17 mouse cellular contexts compared by ENCODE assay signal in genomic region chr9:105252349-105253041, GRCm38 (mm10).
DNase-seq lines count a peak whose midpoint lies in the region; ATAC-seq lines count a peak whose summit lies in the region.
"Had no signal": no experiment of that assay in that cellular context is flagged by ENCODE, and none has a peak within 500 bp of the region (broad histone marks: within the 10 kb centered on the region; RNA-seq: fewer than 3 reads in every experiment).

No protein-coding gene starts in this region.

- DNase-seq in left cerebral cortex, adult 11 months (ENCODE audit: low spot score), result peak; percentile 12
- DNase-seq in left cerebral cortex, postnatal 4 days, result no peak
- DNase-seq in brain, adult 2 months (ENCODE audit: low read depth, low spot score), result peak; percentile 65
- peak; percentile 7 to 13 for DNase-seq in layer of hippocampus, postnatal 36 days
- DNase-seq in testis, postnatal 10 days (ENCODE audit: low spot score), result no peak
- no peak for DNase-seq in kidney, postnatal 4 days
- DNase-seq: cerebellum, postnatal 14 days; heart, postnatal 36 days; kidney, postnatal 10 days; lung, postnatal 14 days; thymus, postnatal 4 days had no signal

- H3K27ac ChIP-seq in hindbrain, embryonic 15.5 days (replicated peaks), result 0 out of 2 replicates have a peak overlapping the region, but pooled peaks have one; percentile 30
- H3K27ac ChIP-seq: forebrain, embryonic 12.5 days; heart, embryonic 13.5 days; limb, embryonic 15.5 days had no signal

- intact Hi-C loops in left cerebral cortex, postnatal 4 days (cut with DNase I), result no loop called here

- H3K36me3 ChIP-seq in hindbrain, embryonic 15.5 days, result no peaks in the 10 kb centered on the region
- H3K36me3 ChIP-seq: forebrain, embryonic 12.5 days; heart, embryonic 13.5 days; limb, embryonic 15.5 days had no signal

- H3K9ac ChIP-seq in hindbrain, embryonic 15.5 days, result no peak overlapping the region
- H3K9ac ChIP-seq: forebrain, embryonic 12.5 days; heart, embryonic 13.5 days; limb, embryonic 15.5 days had no signal

- ATAC-seq in hindbrain, embryonic 15.5 days (ENCODE audit: low FRiP score, low read depth), result no peak; the same call in 1 of the 2 replicates
- ATAC-seq: intestine, postnatal 0 days had no signal

- no peaks in the 10 kb centered on the region for H3K27me3 ChIP-seq in hindbrain, embryonic 15.5 days
- H3K27me3 ChIP-seq: forebrain, embryonic 12.5 days; heart, embryonic 13.5 days; limb, embryonic 15.5 days; megakaryocyte, embryonic 14.5 days had no signal

- no peaks in the 10 kb centered on the region for H3K9me3 ChIP-seq in hindbrain, embryonic 15.5 days
- H3K9me3 ChIP-seq: heart, embryonic 13.5 days; limb, embryonic 15.5 days had no signal

- H3K4me1 ChIP-seq in hindbrain, embryonic 15.5 days (replicated peaks), result peaks cover 8% of the 10 kb centered on the region; the same call in 1 of the 2 replicates
- H3K4me1 ChIP-seq: heart, embryonic 13.5 days; limb, embryonic 15.5 days; megakaryocyte, embryonic 14.5 days had no signal

- no peak overlapping the region for H3K4me2 ChIP-seq in hindbrain, embryonic 15.5 days
- H3K4me2 ChIP-seq: forebrain, embryonic 12.5 days; heart, embryonic 13.5 days; limb, embryonic 15.5 days had no signal

- WGBS in hindbrain, embryonic 15.5 days, result 47% methylated on average over 4 of the region's 4 CpGs

- no peak overlapping the region for H3K4me3 ChIP-seq in hindbrain, embryonic 15.5 days
- H3K4me3 ChIP-seq: forebrain, embryonic 12.5 days; heart, embryonic 13.5 days; limb, embryonic 15.5 days; megakaryocyte, embryonic 14.5 days had no signal

Comparison
In these comparisons a context has a peak if more than half of its experiments do, and no peak if none do; other contexts are left out.
1. DNase-seq: peak in left cerebral cortex, adult 11 months (single experiment), brain, adult 2 months (single experiment) and layer of hippocampus, postnatal 36 days (2 of 2); none in left cerebral cortex, postnatal 4 days (single experiment), testis, postnatal 10 days (single experiment) and kidney, postnatal 4 days (0 of 2).